In the genomic region with DNA sequence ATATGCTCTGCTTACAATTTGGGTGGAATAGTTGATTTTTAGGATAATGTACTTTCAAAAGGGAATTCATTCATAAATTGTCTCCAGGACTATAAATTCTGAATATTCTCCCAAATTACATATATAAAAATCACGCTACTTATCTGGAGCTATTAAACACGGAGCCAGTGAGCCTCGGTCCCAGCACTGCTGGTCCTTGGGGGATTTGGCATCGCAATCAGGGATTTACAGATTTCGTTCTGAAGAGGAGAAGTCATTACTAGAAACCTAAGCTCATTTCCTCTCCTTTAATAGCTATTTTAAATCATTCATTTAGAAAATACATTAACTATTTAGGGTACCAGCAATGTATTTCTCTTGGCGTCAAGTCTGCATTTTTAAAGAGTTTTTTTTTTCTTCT, we compare ENCODE assay signal across 33 mouse cellular contexts. TPM values are rescaled to one million over a fixed set of nuclear protein-coding genes. Genes with fewer than 3 reads are reported as not detected.
"Had no signal": no experiment of that assay in that cellular context is flagged by ENCODE, and none has a peak within 500 bp of the region (broad histone marks: within the 10 kb centered on the region; RNA-seq: fewer than 3 reads in every experiment).

No protein-coding gene starts in this region.

- H3K4me2 ChIP-seq: heart, embryonic 11.5 days; heart, embryonic 13.5 days; heart, embryonic 15.5 days; hindbrain, embryonic 13.5 days; hindbrain, embryonic 15.5 days; liver, embryonic 11.5 days; liver, embryonic 13.5 days; liver, embryonic 15.5 days had no signal

- H3K36me3 ChIP-seq: heart, embryonic 13.5 days; heart, embryonic 15.5 days; hindbrain, embryonic 13.5 days; hindbrain, embryonic 15.5 days; liver, embryonic 13.5 days; liver, embryonic 15.5 days had no signal

- H3K9ac ChIP-seq: heart, embryonic 13.5 days; heart, embryonic 15.5 days; hindbrain, embryonic 13.5 days; hindbrain, embryonic 15.5 days; liver, embryonic 13.5 days; liver, embryonic 15.5 days had no signal

- H3K4me1 ChIP-seq: heart, embryonic 13.5 days; heart, embryonic 15.5 days; liver, embryonic 13.5 days; liver, embryonic 15.5 days had no signal

- DNase-seq: gastrocnemius, postnatal 14 days; gastrocnemius, postnatal 36 days; heart, adult 11 months; heart, adult 2 months; heart, postnatal 14 days; heart, postnatal 36 days; kidney, adult 11 months; kidney, adult 2 months; kidney, adult 9 months; kidney, postnatal 14 days; kidney, postnatal 36 days; liver; liver, embryonic 13.5 days had no signal

- H3K27me3 ChIP-seq: heart, embryonic 13.5 days; heart, embryonic 15.5 days; hindbrain, embryonic 13.5 days; hindbrain, embryonic 15.5 days; liver, embryonic 13.5 days; liver, embryonic 15.5 days had no signal

- H3K4me3 ChIP-seq: heart, adult 2 months; heart, embryonic 13.5 days; heart, embryonic 15.5 days; hindbrain, embryonic 13.5 days; hindbrain, embryonic 15.5 days; liver, embryonic 13.5 days; liver, embryonic 15.5 days had no signal

- H3K9me3 ChIP-seq: heart, embryonic 13.5 days; heart, embryonic 15.5 days; hindbrain, embryonic 13.5 days; hindbrain, embryonic 15.5 days; liver, embryonic 13.5 days; liver, embryonic 15.5 days had no signal

- ATAC-seq: hindbrain, postnatal 0 days; intestine, embryonic 16.5 days had no signal

- H3K27ac ChIP-seq: heart, adult 2 months; heart, embryonic 13.5 days; heart, embryonic 15.5 days; hindbrain, embryonic 13.5 days; hindbrain, embryonic 15.5 days; hindbrain, postnatal 0 days; liver, embryonic 13.5 days; liver, embryonic 15.5 days had no signal

RNA-seq across cellular contexts. Expression of gene Gm765, which starts 55.0 kb away (rescaled TPM):
- total RNA-seq: heart, postnatal 14 days; heart, postnatal 36 days; hematopoietic stem cell, adult 5-6 weeks; hindbrain, postnatal 0 days; layer of hippocampus, adult 8-10 months; layer of hippocampus, postnatal 10 days; layer of hippocampus, postnatal 25 days had no signal
- polyA plus RNA-seq: gonadal fat pad, adult 2 months; heart, embryonic 11.5 days; heart, embryonic 13.5 days; heart, embryonic 15.5 days; heart, postnatal 0 days; hindbrain, embryonic 11.5 days; hindbrain, embryonic 13.5 days; intestine, embryonic 14.5 days; intestine, embryonic 16.5 days; kidney, adult 2 months; kidney, embryonic 16.5 days; large intestine, adult 2 months; limb, embryonic 11.5 days; liver, embryonic 11.5 days; liver, embryonic 13.5 days; liver, embryonic 15.5 days had no signal
